Mouse (Mus musculus): ENCODE data around the gene Zfp1.

Gene Zfp1

DNA sequence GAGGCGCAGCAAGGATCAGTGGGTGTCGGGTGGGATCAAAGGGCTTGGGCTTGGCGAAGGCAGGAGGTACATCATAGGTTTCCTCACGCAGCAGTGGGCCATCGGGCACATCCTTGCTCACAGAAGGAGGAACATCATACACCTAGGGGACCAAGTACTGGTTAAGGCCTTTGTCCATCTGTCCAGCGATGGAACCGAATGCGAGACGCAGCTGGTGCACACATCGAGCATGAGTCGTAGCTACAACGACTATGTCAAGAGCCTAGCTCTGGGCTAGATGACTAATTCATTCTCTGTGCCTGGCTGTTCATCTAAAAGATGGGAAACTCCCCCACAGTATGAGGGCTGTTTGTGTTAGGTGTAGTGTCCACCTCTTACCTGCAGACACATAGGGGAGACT, 71.1 kb downstream of the Zfp1 start:
- H3K36me3 ChIP-seq (ENCODE audit: insufficient read depth, low read length), result peaks cover 97% of the 10 kb centered on the region
- peaks cover 81% of the 10 kb centered on the region for H3K4me1 ChIP-seq (replicated peaks; ENCODE audit: low read depth, low read length)
- H3K4me3 ChIP-seq (replicated peaks; ENCODE audit: low read length), result peak overlapping the region; percentile 57; the same call in 1 of the 2 replicates
- TF ChIP-seq NANOG (IDR thresholded peaks at IDR 0.05; ENCODE audit: borderline replicate concordance, low read length) (no peak), CTCF (conservative IDR thresholded peaks at IDR 0.05; ENCODE audit: low read length) (no peak)
- H3K9me3 ChIP-seq (ENCODE audit: low read length), result no peaks in the 10 kb centered on the region
- H3K27me3 ChIP-seq (ENCODE audit: insufficient read depth, low read length), result no peaks in the 10 kb centered on the region

DNA sequence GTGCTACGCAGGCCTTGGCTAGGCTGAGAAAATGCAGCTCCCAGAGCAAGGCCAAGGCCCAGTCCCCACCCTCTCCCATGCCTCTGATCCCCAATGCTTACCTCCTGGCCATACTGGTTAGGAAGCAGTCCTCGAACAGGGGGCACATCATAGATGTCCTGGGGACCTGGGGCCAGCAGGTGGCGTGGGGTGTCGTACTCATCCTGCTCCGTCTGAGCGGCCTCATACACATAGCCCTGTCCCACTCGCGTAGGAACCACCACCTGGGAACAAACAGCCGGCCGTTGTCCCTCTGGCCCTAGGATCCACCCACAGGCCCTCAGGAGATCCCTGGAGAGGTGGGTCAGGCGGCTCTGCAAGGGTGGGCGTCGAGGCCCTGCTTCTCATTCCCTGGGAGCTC, 72.3 kb downstream of the Zfp1 start:
- Histone ChIP-seq H3K9me3 (ENCODE audit: low read length) (no peaks in the 10 kb centered on the region), H3K4me1 (replicated peaks; ENCODE audit: low read depth, low read length) (peaks cover 90% of the 10 kb centered on the region), H3K36me3 (ENCODE audit: insufficient read depth, low read length) (peaks cover 97% of the 10 kb centered on the region), H3K27me3 (ENCODE audit: insufficient read depth, low read length) (no peaks in the 10 kb centered on the region), H3K4me3 (replicated peaks; ENCODE audit: low read length) (no peak overlapping the region)
- TF ChIP-seq NANOG (IDR thresholded peaks at IDR 0.05; ENCODE audit: borderline replicate concordance, low read length) (no peak), POU5F1 (IDR thresholded peaks at IDR 0.05; ENCODE audit: borderline replicate concordance, low read length) (no peak), CTCF (conservative IDR thresholded peaks at IDR 0.05; ENCODE audit: low read length) (no peak)

DNA sequence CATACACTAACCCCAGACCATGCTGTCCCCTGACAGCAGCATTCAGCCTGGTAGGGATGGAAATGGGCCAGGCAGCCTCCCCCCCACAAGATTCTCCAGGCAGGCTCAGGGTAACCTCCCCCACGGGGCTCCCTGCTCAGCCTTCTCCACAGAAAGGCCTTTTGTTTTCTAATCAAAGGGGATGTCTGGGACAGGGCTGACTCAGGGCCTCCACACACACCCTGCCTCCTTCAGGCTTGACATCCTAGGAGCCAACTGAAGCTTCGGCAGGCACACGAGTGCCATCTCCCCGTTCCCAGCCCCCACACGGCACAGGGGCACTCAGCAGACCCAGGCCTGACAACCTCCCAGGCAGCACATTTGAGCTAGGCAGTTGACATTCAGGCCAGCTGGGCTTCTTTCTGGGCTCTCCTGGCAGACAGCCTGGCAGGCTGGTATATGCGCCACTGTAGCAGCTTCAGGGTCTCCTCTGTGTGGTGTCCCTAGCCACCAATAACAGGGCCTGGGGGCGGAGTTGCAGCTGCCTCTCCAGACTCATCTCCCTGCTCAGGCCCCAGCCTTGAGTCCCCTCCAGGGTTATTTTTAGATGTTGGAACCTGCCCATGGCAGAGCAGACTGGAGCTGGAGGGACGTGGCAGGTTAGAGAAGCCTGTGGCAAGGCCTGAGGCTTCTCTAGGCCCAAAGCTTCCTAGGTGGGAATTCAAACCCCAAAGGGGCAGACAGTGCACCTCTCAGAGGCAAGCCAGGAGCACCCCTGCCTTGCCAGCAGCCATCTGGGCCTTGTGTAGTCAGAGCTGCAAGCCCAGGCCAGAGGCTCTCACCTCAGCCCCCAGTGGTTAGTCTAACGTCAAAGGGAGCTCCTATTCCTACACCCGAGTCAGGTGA, 73.6 kb downstream of the Zfp1 start:
- no peaks in the 10 kb centered on the region for H3K9me3 ChIP-seq (ENCODE audit: low read length)
- no peak for TF ChIP-seq NANOG (IDR thresholded peaks at IDR 0.05; ENCODE audit: borderline replicate concordance, low read length)
- TF ChIP-seq CTCF (conservative IDR thresholded peaks at IDR 0.05; ENCODE audit: low read length), result no peak
- no peak for TF ChIP-seq POU5F1 (IDR thresholded peaks at IDR 0.05; ENCODE audit: borderline replicate concordance, low read length)
- peaks cover 92% of the 10 kb centered on the region for H3K4me1 ChIP-seq (replicated peaks; ENCODE audit: low read depth, low read length)
- H3K36me3 ChIP-seq (ENCODE audit: insufficient read depth, low read length), result peaks cover 95% of the 10 kb centered on the region
- no peaks in the 10 kb centered on the region for H3K27me3 ChIP-seq (ENCODE audit: insufficient read depth, low read length)
- H3K4me3 ChIP-seq (replicated peaks; ENCODE audit: low read length), result peak overlapping the region; percentile 13; the same call in 1 of the 2 replicates

DNA sequence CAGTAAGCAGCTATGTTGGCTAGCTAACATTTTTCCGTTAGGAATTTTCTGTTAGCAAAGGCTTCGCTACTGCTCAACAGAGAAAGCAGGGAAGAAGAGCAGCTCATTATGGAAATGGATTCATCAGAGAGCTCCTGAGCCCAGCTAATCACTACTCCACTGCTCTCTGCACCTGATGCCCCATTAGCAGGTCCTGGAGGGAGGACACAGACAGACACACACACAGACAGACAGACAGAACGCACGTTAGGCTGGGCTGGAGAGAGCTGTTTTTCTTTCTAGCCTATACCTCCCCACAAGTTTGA, 74.2 kb downstream of the Zfp1 start:
- no peak for TF ChIP-seq CTCF (conservative IDR thresholded peaks at IDR 0.05; ENCODE audit: low read length)
- TF ChIP-seq NANOG (IDR thresholded peaks at IDR 0.05; ENCODE audit: borderline replicate concordance, low read length), result no peak
- TF ChIP-seq POU5F1 (IDR thresholded peaks at IDR 0.05; ENCODE audit: borderline replicate concordance, low read length), result no peak
- no peaks in the 10 kb centered on the region for H3K27me3 ChIP-seq (ENCODE audit: insufficient read depth, low read length)
- H3K4me3 ChIP-seq (replicated peaks; ENCODE audit: low read length), result 0 out of 2 replicates have a peak overlapping the region, but pooled peaks have one; percentile 13
- H3K9me3 ChIP-seq (ENCODE audit: low read length), result no peaks in the 10 kb centered on the region
- H3K4me1 ChIP-seq (replicated peaks; ENCODE audit: low read depth, low read length), result peaks cover 88% of the 10 kb centered on the region
- H3K36me3 ChIP-seq (ENCODE audit: insufficient read depth, low read length), result peaks cover 89% of the 10 kb centered on the region

DNA sequence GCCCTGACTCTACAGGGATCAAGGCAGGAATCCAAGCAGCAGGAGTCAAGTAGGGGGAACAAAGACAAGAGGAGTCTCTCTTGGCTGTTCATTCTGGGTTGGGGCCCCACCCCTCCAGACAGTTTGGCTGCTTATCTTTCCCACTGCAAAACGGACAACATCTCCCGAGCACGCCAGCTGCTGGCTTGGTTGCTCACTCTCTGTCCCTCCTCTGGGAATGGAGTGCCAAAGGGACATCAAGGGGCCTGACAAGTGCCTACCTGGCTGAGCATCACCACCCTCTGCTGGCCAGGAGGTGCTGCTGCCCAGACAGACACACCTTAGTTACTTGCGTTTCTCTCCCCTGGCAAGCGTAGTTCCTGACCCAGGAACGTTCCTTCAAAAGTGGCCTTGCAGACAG, 74.7 kb downstream of the Zfp1 start:
- Histone ChIP-seq H3K36me3 (ENCODE audit: insufficient read depth, low read length) (peaks cover 84% of the 10 kb centered on the region), H3K4me3 (replicated peaks; ENCODE audit: low read length) (0 out of 2 replicates have a peak overlapping the region, but pooled peaks have one; percentile 4), H3K9me3 (ENCODE audit: low read length) (no peaks in the 10 kb centered on the region), H3K27me3 (ENCODE audit: insufficient read depth, low read length) (no peaks in the 10 kb centered on the region), H3K4me1 (replicated peaks; ENCODE audit: low read depth, low read length) (peaks cover 84% of the 10 kb centered on the region)
- TF ChIP-seq NANOG (IDR thresholded peaks at IDR 0.05; ENCODE audit: borderline replicate concordance, low read length) (no peak), CTCF (conservative IDR thresholded peaks at IDR 0.05; ENCODE audit: low read length) (peak; percentile 14; the same call in 1 of the 2 replicates), POU5F1 (IDR thresholded peaks at IDR 0.05; ENCODE audit: borderline replicate concordance, low read length) (no peak)

DNA sequence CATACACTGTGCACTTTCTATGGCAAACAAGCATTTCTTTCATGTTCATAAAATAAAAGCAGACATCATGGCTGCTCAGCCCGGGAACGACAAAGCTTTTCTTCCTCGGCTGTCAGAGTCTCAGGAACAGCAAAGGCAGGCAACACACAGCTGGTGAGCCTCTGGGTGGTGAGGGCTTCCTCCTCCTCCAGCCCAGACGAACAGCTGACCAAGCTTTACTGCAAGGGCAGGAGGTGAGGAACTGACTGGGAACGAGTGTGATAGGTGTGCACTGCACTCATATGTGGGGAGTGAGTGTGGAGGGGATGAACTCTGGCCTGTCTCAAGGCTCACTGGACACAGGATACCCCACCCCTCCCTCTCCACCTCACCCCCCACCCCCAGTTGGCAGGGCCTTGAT, 75.7 kb downstream of the Zfp1 start:
- TF ChIP-seq POU5F1 (IDR thresholded peaks at IDR 0.05; ENCODE audit: borderline replicate concordance, low read length) (no peak), NANOG (IDR thresholded peaks at IDR 0.05; ENCODE audit: borderline replicate concordance, low read length) (no peak), CTCF (conservative IDR thresholded peaks at IDR 0.05; ENCODE audit: low read length) (no peak)
- Histone ChIP-seq H3K27me3 (ENCODE audit: insufficient read depth, low read length) (no peaks in the 10 kb centered on the region), H3K9me3 (ENCODE audit: low read length) (no peaks in the 10 kb centered on the region), H3K4me3 (replicated peaks; ENCODE audit: low read length) (no peak overlapping the region), H3K4me1 (replicated peaks; ENCODE audit: low read depth, low read length) (peaks cover 76% of the 10 kb centered on the region), H3K36me3 (ENCODE audit: insufficient read depth, low read length) (peaks cover 74% of the 10 kb centered on the region)

DNA sequence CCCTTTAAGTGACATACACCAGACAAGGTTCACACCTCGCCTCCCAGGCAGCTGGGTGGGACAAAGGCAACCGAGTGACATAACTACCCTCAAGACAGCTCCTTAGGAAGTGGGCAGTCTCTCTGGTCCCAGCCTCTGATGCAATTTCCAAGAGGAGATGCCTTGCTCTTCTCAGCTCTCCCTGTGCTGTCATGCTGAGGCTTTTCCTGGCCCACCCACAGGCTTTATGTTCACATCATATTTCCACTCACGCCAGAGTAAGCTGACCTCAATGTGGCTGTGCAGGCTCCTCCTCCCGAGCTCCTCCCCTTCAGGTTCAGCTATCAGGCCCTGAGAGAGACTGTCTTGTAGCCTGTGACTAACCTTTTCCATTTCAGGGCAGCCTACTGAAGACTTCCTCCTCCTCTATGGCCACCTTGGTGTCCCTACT, 76.9 kb downstream of the Zfp1 start:
- peaks cover 76% of the 10 kb centered on the region for H3K4me1 ChIP-seq (replicated peaks; ENCODE audit: low read depth, low read length)
- H3K9me3 ChIP-seq (ENCODE audit: low read length), result no peaks in the 10 kb centered on the region
- TF ChIP-seq POU5F1 (IDR thresholded peaks at IDR 0.05; ENCODE audit: borderline replicate concordance, low read length), result no peak
- no peak for TF ChIP-seq NANOG (IDR thresholded peaks at IDR 0.05; ENCODE audit: borderline replicate concordance, low read length)
- no peak for TF ChIP-seq CTCF (conservative IDR thresholded peaks at IDR 0.05; ENCODE audit: low read length)

More for the DNA sequence above, 76.9 kb downstream of the Zfp1 start:
- Histone ChIP-seq H3K4me3 (replicated peaks; ENCODE audit: low read length) (no peak overlapping the region), H3K36me3 (ENCODE audit: insufficient read depth, low read length) (peaks cover 65% of the 10 kb centered on the region), H3K27me3 (ENCODE audit: insufficient read depth, low read length) (no peaks in the 10 kb centered on the region)

Measured in E14TG2a.4 (cell line).